Mouse (Mus musculus) hindbrain, embryonic 16.5 days (tissue): ENCODE data around the gene Abhd12. TPM values are rescaled to one million over a fixed set of nuclear protein-coding genes. Genes with fewer than 3 reads are reported as not detected.

Experiments used
- ATAC-seq: fragments of 200-750 bp; cut with Nextera tagmentation; 2 replicates; pipeline ENCODE4 v1.8.0; 2017; ENCODE audit warnings: moderate TSS enrichment, moderate library complexity
- H3K27ac ChIP-seq: fragments of 300-500 bp; sonication (generic); 2 replicates; pipeline ENCODE4 v1.5.1; 2014; ENCODE audit warnings: low read depth, mild to moderate bottlenecking, control low read depth, low read length, moderate library complexity
- H3K27me3 ChIP-seq: fragments of 300-500 bp; sonication (generic); replicated peaks from 2 replicates; pipeline ENCODE4 v1.6.1; 2014; ENCODE audit warnings: low read length; ENCODE audit not compliant: control insufficient read depth, insufficient read depth
- H3K36me3 ChIP-seq: fragments of 300-500 bp; sonication (generic); 2 replicates; pipeline ENCODE4 v1.6.1; 2014; ENCODE audit warnings: mild to moderate bottlenecking, low read length, moderate library complexity, mixed read lengths; ENCODE audit not compliant: control insufficient read depth, insufficient read depth
- H3K4me1 ChIP-seq: fragments of 300-500 bp; sonication (generic); 2 replicates; pipeline ENCODE4 v1.6.1; 2014; ENCODE audit warnings: low read depth, low read length; ENCODE audit not compliant: control insufficient read depth, insufficient read depth
- H3K4me2 ChIP-seq: fragments of 300-500 bp; sonication (generic); 2 replicates; pipeline ENCODE4 v1.6.1; 2014; ENCODE audit warnings: mild to moderate bottlenecking, low read length, control low read depth, moderate library complexity
- H3K4me3 ChIP-seq: fragments of 300-500 bp; sonication (generic); 2 replicates; pipeline ENCODE4 v1.5.1; 2014; ENCODE audit warnings: mild to moderate bottlenecking, low read length, control low read depth, moderate library complexity
- H3K9ac ChIP-seq: fragments of 300-500 bp; sonication (generic); 2 replicates; pipeline ENCODE4 v1.6.1; 2014; ENCODE audit warnings: low read depth, mild to moderate bottlenecking, control low read depth, low read length, moderate library complexity
- H3K9me3 ChIP-seq: fragments of 300-500 bp; sonication (generic); 2 replicates; pipeline ENCODE4 v1.6.1; 2014; ENCODE audit warnings: mild to moderate bottlenecking, low read length, moderate library complexity; ENCODE audit not compliant: control insufficient read depth
- WGBS: fragments of 180-500 bp; shearing (Covaris S2); extraction: QIAGEN DNeasy Blood & Tissue Kit; methylation state at CpG from one replicate; pipeline ENCODE4 v1.1.7; 2014; 5-methylcytosine and 5-hydroxymethylcytosine counted together
- polyA plus RNA-seq: library from polyadenylated mRNA; unstranded; fragments of >200 nt; fragmentation: Nextera tagmentation; extraction: Ambion mirVana; gene quantifications from 2 replicates; pipeline ENCODE4 v1.2.1, GENCODE M21; 2015

The Abhd12 gene
- polyA plus RNA-seq, 1 experiment from 2014 or later, result 157 TPM

GRCm38 (mm10) chr2:150933482-150933881 is 28.9 kb upstream of the Abhd12 start:
- no peak for ATAC-seq
- no peaks in the 10 kb centered on the region for H3K9me3 ChIP-seq
- no peak overlapping the region for H3K9ac ChIP-seq
- no peaks in the 10 kb centered on the region for H3K4me1 ChIP-seq
- H3K27ac ChIP-seq, result no peak overlapping the region
- no peaks in the 10 kb centered on the region for H3K27me3 ChIP-seq
- H3K36me3 ChIP-seq, result peaks cover 5% of the 10 kb centered on the region; the same call in 1 of the 2 replicates
- 84% methylated on average over 19 of the region's 19 CpGs for WGBS
- no peak overlapping the region for H3K4me3 ChIP-seq
- H3K4me2 ChIP-seq, result no peak overlapping the region

GRCm38 (mm10) chr2:150930806-150931205 is 26.3 kb upstream of the Abhd12 start:
- Histone ChIP-seq H3K4me3 (no peak overlapping the region), H3K4me1 (no peaks in the 10 kb centered on the region), H3K36me3 (0 out of 2 replicates have a peak, but pooled peaks cover 3% of the 10 kb centered on the region), H3K4me2 (no peak overlapping the region), H3K27me3 (no peaks in the 10 kb centered on the region), H3K9me3 (no peaks in the 10 kb centered on the region), H3K27ac (no peak overlapping the region), H3K9ac (no peak overlapping the region)
- 58% methylated on average over 3 of the region's 3 CpGs for WGBS
- ATAC-seq, result no peak

- Histone ChIP-seq H3K4me3 (no peak overlapping the region), H3K27ac (no peak overlapping the region), H3K9me3 (no peaks in the 10 kb centered on the region), H3K4me2 (no peak overlapping the region), H3K4me1 (no peaks in the 10 kb centered on the region), H3K9ac (no peak overlapping the region), H3K27me3 (no peaks in the 10 kb centered on the region), H3K36me3 (no peaks in the 10 kb centered on the region; the same call in 1 of the 2 replicates)
- no peak for ATAC-seq
- WGBS, result 90% methylated on average over 6 of the region's 6 CpGs
Measured at GRCm38 (mm10) chr2:150929156-150929555, 24.6 kb upstream of the Abhd12 start.

GRCm38 (mm10) chr2:150927038-150927720 is 22.6 kb upstream of the Abhd12 start:
- H3K4me3 ChIP-seq, result no peak overlapping the region
- H3K27ac ChIP-seq, result no peak overlapping the region
- no peak for ATAC-seq
- H3K9ac ChIP-seq, result no peak overlapping the region
- no peaks in the 10 kb centered on the region for H3K4me1 ChIP-seq
- WGBS, result 92% methylated on average over 11 of the region's 11 CpGs
- no peaks in the 10 kb centered on the region for H3K9me3 ChIP-seq
- H3K36me3 ChIP-seq, result no peaks in the 10 kb centered on the region; the same call in 1 of the 2 replicates
- no peak overlapping the region for H3K4me2 ChIP-seq
- H3K27me3 ChIP-seq, result no peaks in the 10 kb centered on the region

- no peak overlapping the region for H3K4me2 ChIP-seq
- WGBS, result 86% methylated on average over 7 of the region's 7 CpGs
- no peak overlapping the region for H3K9ac ChIP-seq
- no peak for ATAC-seq
- no peak overlapping the region for H3K27ac ChIP-seq
- H3K4me3 ChIP-seq, result no peak overlapping the region
- no peaks in the 10 kb centered on the region for H3K27me3 ChIP-seq
- no peaks in the 10 kb centered on the region for H3K4me1 ChIP-seq
- no peaks in the 10 kb centered on the region for H3K9me3 ChIP-seq
- no peaks in the 10 kb centered on the region; the same call in 1 of the 2 replicates for H3K36me3 ChIP-seq
Measured at GRCm38 (mm10) chr2:150923505-150923904, 19.0 kb upstream of the Abhd12 start.

GRCm38 (mm10) chr2:150923026-150923425 is 18.5 kb upstream of the Abhd12 start:
- H3K9ac ChIP-seq, result no peak overlapping the region
- H3K36me3 ChIP-seq, result no peaks in the 10 kb centered on the region; the same call in 1 of the 2 replicates
- H3K4me3 ChIP-seq, result no peak overlapping the region
- H3K9me3 ChIP-seq, result no peaks in the 10 kb centered on the region
- no peaks in the 10 kb centered on the region for H3K4me1 ChIP-seq
- no peak overlapping the region for H3K27ac ChIP-seq
- H3K4me2 ChIP-seq, result no peak overlapping the region
- no peak for ATAC-seq
- no peaks in the 10 kb centered on the region for H3K27me3 ChIP-seq
- WGBS, result 93% methylated on average over 3 of the region's 3 CpGs

DNA sequence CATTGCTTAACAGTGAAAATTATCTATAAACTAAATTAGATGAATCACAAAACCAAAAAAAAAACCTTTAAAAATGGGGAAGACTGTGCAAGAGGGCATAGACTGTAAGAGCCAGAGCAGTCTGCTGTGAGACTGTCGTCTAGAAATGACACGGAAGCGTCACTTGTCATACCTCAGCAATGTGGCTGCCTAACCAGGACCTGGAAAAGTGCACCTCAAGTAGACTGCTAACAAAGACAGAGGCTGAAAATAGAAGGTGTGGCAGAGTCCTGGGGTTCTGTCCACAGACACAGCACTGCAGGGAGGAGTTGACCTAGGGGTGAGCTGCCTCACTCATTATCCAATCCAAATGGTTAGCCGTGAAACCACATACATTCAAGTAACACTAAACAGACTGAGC is 17.6 kb upstream of the Abhd12 start:
- Histone ChIP-seq H3K4me1 (no peaks in the 10 kb centered on the region), H3K27ac (no peak overlapping the region), H3K36me3 (peaks cover 3% of the 10 kb centered on the region), H3K9me3 (no peaks in the 10 kb centered on the region), H3K9ac (no peak overlapping the region), H3K27me3 (no peaks in the 10 kb centered on the region), H3K4me2 (no peak overlapping the region), H3K4me3 (no peak overlapping the region)
- ATAC-seq, result no peak
- WGBS, result 94% methylated on average over 4 of the region's 4 CpGs

DNA sequence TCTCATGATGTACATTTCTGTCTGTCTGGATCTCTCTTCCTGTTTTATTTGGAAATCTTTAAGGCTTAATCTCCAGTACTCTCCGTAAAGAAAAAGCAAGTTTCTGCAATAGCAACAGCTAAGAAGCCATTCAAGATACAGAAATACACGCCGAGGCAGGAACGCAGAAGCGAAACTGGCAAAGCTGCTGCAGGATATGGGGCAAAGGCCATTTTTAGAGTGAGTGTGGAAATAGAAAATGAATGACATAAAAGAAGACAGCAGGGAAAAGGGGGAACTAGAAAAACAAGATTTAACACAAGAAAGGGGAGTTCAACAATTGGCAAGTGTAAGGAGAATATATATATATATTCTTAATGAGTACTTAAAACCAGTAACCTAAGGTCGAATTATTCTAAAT is 17.2 kb upstream of the Abhd12 start:
- no peak overlapping the region for H3K27ac ChIP-seq
- no peak for ATAC-seq
- H3K9ac ChIP-seq, result no peak overlapping the region
- H3K36me3 ChIP-seq, result peaks cover 5% of the 10 kb centered on the region
- H3K4me3 ChIP-seq, result no peak overlapping the region
- no peaks in the 10 kb centered on the region for H3K27me3 ChIP-seq
- H3K9me3 ChIP-seq, result no peaks in the 10 kb centered on the region
- WGBS, result 95% methylated on average over 6 of the region's 6 CpGs
- no peak overlapping the region for H3K4me2 ChIP-seq
- no peaks in the 10 kb centered on the region for H3K4me1 ChIP-seq

- Histone ChIP-seq H3K27ac (no peak overlapping the region), H3K9ac (no peak overlapping the region), H3K4me2 (no peak overlapping the region), H3K27me3 (no peaks in the 10 kb centered on the region), H3K4me1 (no peaks in the 10 kb centered on the region), H3K9me3 (no peaks in the 10 kb centered on the region), H3K4me3 (no peak overlapping the region), H3K36me3 (peaks cover 5% of the 10 kb centered on the region)
- 96% methylated on average over 3 of the region's 3 CpGs for WGBS
- no peak for ATAC-seq
Measured at GRCm38 (mm10) chr2:150920543-150920942, 16.0 kb upstream of the Abhd12 start.
